Mouse (Mus musculus): ENCODE measurements around the gene Gm2026. TPM values are rescaled to one million over a fixed set of nuclear protein-coding genes. Genes with fewer than 3 reads are reported as not detected.

Gm2026 gene
- total RNA-seq (2023) = 1.3 TPM

DNA sequence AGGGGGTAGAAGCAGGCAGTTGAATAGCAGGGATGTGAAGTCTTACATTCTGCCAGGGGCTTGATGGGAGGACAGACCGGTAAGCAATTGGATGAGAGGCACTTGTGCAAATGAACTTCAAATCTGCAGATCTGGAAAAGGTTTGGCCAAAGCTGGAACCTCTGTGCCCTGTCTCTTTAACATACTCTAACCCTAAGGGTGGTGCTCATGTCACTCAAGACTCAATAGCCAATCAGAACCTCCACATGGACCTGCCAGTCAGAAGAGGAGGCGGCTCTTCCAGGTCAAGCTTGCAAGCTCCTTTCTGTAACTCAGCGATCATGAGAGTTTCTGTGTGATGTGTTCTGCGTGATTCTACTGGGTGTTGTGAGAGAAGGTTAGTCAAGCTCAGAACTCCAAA lies at the start of gene Gm2026:
Gm2026 (plus strand) TSS at position 301 of the 400 bp plus-strand sequence.

DNA sequence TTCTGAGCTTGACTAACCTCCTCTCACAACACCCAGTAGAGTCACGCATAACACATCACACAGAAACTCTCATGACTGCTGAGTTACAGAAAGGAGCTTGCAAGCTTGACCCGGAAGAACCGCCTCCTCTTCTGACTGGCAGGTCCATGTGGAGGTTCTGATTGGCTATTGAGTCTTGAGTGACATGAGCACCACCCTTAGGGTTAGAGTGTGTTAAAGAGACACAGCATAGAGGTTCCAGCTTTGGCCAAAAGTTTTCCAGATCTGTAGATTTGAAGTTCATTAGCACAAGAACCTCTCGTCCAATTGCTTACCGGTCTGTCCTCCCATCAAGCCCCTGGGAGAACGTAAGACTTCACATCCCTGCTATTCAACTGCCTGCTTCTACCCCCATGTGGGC lies 34.1 kb upstream of the Gm2026 start, which contains the start of gene Zfp966:
Zfp966 (minus strand) TSS at position 101 of the 400 bp plus-strand sequence.

Other genes with a start within 250 kb of the Gm2026 start
- 7.7 TPM for gene Gm2007, start 223.8 kb upstream of the Gm2026 start, total RNA-seq (2023)
- not detected for gene Gm14288, start 164.2 kb upstream of the Gm2026 start, total RNA-seq (2023)
- 3.2 TPM for gene Gm6710, start 96.1 kb upstream of the Gm2026 start, total RNA-seq (2023)
- 3.4 TPM for gene Zfp966, start 34.2 kb upstream of the Gm2026 start, total RNA-seq (2023)
- 0.55 TPM for gene Gm2004, start 184.5 kb downstream of the Gm2026 start, total RNA-seq (2023)

All from CD8-positive naive resting alpha-beta T cell, adult 57 days (primary cell).